Comparison of ENCODE assay signal across 18 mouse cellular contexts in the genomic region with DNA sequence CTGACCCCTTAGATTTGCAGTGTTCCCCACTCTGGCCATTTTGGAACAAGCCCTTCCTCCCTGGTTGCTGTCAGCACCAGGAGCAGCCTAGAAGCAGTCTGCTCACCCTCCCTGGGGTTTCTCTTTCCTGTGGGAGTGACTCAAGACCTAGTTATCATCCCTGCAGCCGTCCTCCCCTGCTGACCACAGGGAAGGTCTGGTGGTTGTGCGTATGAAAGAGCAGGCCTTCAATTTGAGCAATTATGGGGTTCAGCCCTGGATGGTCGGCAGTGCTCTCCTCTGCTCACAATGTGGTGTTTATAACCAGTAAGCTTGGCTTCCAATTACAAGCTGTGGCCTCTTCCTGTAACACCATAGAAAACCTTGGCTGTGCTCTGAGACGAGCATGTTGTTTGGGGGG. TPM values are rescaled to one million over a fixed set of nuclear protein-coding genes. Genes with fewer than 3 reads are reported as not detected.
A peak's percentile ranks its signal among the peaks of the same experiment; 100 is the strongest.
DNase-seq lines count a peak whose midpoint lies in the region; ATAC-seq lines count a peak whose summit lies in the region.
"Had no signal": no experiment of that assay in that cellular context is flagged by ENCODE, and none has a peak within 500 bp of the region (broad histone marks: within the 10 kb centered on the region; RNA-seq: fewer than 3 reads in every experiment).

No protein-coding gene starts in this region.

- no peak overlapping the region for H3K4me2 ChIP-seq in heart, embryonic 12.5 days
- no peak overlapping the region for H3K4me2 ChIP-seq in embryonic facial prominence, embryonic 13.5 days
- H3K4me2 ChIP-seq in limb, embryonic 15.5 days: no peak overlapping the region
- H3K4me2 ChIP-seq: lung, embryonic 14.5 days; midbrain, embryonic 12.5 days; neural tube, embryonic 12.5 days had no signal

- no peaks in the 10 kb centered on the region for H3K9me3 ChIP-seq in heart, embryonic 12.5 days (replicated peaks)
- H3K9me3 ChIP-seq in embryonic facial prominence, embryonic 13.5 days: no peaks in the 10 kb centered on the region
- no peaks in the 10 kb centered on the region for H3K9me3 ChIP-seq in limb, embryonic 15.5 days
- H3K9me3 ChIP-seq: midbrain, embryonic 12.5 days; neural tube, embryonic 12.5 days had no signal

- H3K9ac ChIP-seq in heart, embryonic 12.5 days: peak overlapping the region; percentile 26; the same call in 1 of the 2 replicates
- H3K9ac ChIP-seq in embryonic facial prominence, embryonic 13.5 days: no peak overlapping the region
- H3K9ac ChIP-seq in limb, embryonic 15.5 days: no peak overlapping the region
- H3K9ac ChIP-seq: lung, embryonic 14.5 days; midbrain, embryonic 12.5 days; neural tube, embryonic 12.5 days had no signal

- no peak for ATAC-seq in heart, embryonic 12.5 days (ENCODE audit: insufficient number of reproducible peaks, low FRiP score)
- peak; percentile 52; the same call in 1 of the 2 replicates for ATAC-seq in embryonic facial prominence, embryonic 13.5 days (ENCODE audit: insufficient number of reproducible peaks, insufficient read depth, low FRiP score, low TSS enrichment, low read depth)
- no peak for ATAC-seq in limb, embryonic 15.5 days (ENCODE audit: insufficient number of reproducible peaks, low FRiP score, low TSS enrichment, low read depth)
- ATAC-seq: CD4-positive, CD25-positive, alpha-beta regulatory T cell, adult 4 months; forebrain, embryonic 14.5 days; intestine, postnatal 0 days had no signal

- peaks cover 31% of the 10 kb centered on the region for H3K4me1 ChIP-seq in heart, embryonic 12.5 days (replicated peaks)
- H3K4me1 ChIP-seq in embryonic facial prominence, embryonic 13.5 days: peaks cover 26% of the 10 kb centered on the region
- peaks cover 6% of the 10 kb centered on the region; the same call in 1 of the 2 replicates for H3K4me1 ChIP-seq in limb, embryonic 15.5 days

- 23% methylated on average over 4 of the region's 4 CpGs for WGBS in heart, embryonic 12.5 days
- 9% methylated on average over 4 of the region's 4 CpGs for WGBS in embryonic facial prominence, embryonic 13.5 days
- 20% methylated on average over 4 of the region's 4 CpGs for WGBS in limb, embryonic 15.5 days

- H3K4me3 ChIP-seq in heart, embryonic 12.5 days: no peak overlapping the region
- H3K4me3 ChIP-seq in embryonic facial prominence, embryonic 13.5 days: no peak overlapping the region
- H3K4me3 ChIP-seq in limb, embryonic 15.5 days: no peak overlapping the region
- H3K4me3 ChIP-seq: midbrain, embryonic 12.5 days; neural tube, embryonic 12.5 days had no signal

- DNase-seq in heart, postnatal 14 days: no peak
- DNase-seq in retina, embryonic 14.5 days (ENCODE audit: low spot score): peak; percentile 10
- no peak for DNase-seq in retina, postnatal 1 day
- DNase-seq in layer of hippocampus, adult 9-10 months (ENCODE audit: low spot score): no peak
- DNase-seq in adrenal gland, adult 8-10 months: no peak
- DNase-seq: adrenal gland, adult 2 months; gastrocnemius, postnatal 25 days; lung, embryonic 14.5 days; right cerebral cortex, adult 18-20 months; thymus, postnatal 4 days had no signal

- peaks cover 9% of the 10 kb centered on the region; the same call in 1 of the 2 replicates for H3K36me3 ChIP-seq in heart, embryonic 12.5 days
- peaks cover 8% of the 10 kb centered on the region for H3K36me3 ChIP-seq in embryonic facial prominence, embryonic 13.5 days
- no peaks in the 10 kb centered on the region for H3K36me3 ChIP-seq in limb, embryonic 15.5 days

- intact Hi-C loops in heart, postnatal 14 days (cut with DNase I): no loop called here

- no peaks in the 10 kb centered on the region for H3K27me3 ChIP-seq in heart, embryonic 12.5 days (replicated peaks)
- H3K27me3 ChIP-seq in embryonic facial prominence, embryonic 13.5 days: no peaks in the 10 kb centered on the region
- no peaks in the 10 kb centered on the region for H3K27me3 ChIP-seq in limb, embryonic 15.5 days
- H3K27me3 ChIP-seq: midbrain, embryonic 12.5 days; neural tube, embryonic 12.5 days had no signal

- peak overlapping the region; percentile 26; the same call in 1 of the 2 replicates for H3K27ac ChIP-seq in heart, embryonic 12.5 days (ENCODE audit: poor library complexity, severe bottlenecking)
- H3K27ac ChIP-seq in embryonic facial prominence, embryonic 13.5 days: peak overlapping the region; percentile 48; the same call in 1 of the 2 replicates
- H3K27ac ChIP-seq in limb, embryonic 15.5 days: peak overlapping the region; percentile 30; the same call in 1 of the 2 replicates
- H3K27ac ChIP-seq: midbrain, embryonic 12.5 days; neural tube, embryonic 12.5 days had no signal

RNA-seq across cellular contexts. Expression of a gene that starts 27.5 kb away (rescaled TPM):
- 0.06 and 0.14 TPM in 2 replicates for polyA plus RNA-seq in heart, embryonic 12.5 days (2016; fragmentation: Nextera tagmentation; extraction: Ambion mirVana)
- total RNA-seq in heart, postnatal 14 days (2021): not detected
- polyA plus RNA-seq in embryonic facial prominence, embryonic 13.5 days (2015; fragmentation: Nextera tagmentation; extraction: Ambion mirVana): 1.5 and 3.2 TPM in 2 replicates
- 10.8 and 24.1 TPM in 2 replicates for polyA plus RNA-seq in limb, embryonic 15.5 days (2015; fragmentation: Nextera tagmentation; extraction: Ambion mirVana)
- under 1 TPM in 3 of 4 experiments, not detected in 1; 0.05 to 0.09 (median 0.06) TPM for total RNA-seq in adrenal gland, adult 8-10 months (2022)
- total RNA-seq: adrenal gland, adult 2 months had no signal
- polyA plus RNA-seq: CD4-positive, CD25-positive, alpha-beta regulatory T cell, adult 4 months had no signal
